Mouse (Mus musculus): ENCODE results near the gene Tox3. TPM values are rescaled to one million over a fixed set of nuclear protein-coding genes. Genes with fewer than 3 reads are reported as not detected.

Tox3 gene
- polyA plus RNA-seq, 1 experiment from 2014 or later: 2.0 TPM

DNA sequence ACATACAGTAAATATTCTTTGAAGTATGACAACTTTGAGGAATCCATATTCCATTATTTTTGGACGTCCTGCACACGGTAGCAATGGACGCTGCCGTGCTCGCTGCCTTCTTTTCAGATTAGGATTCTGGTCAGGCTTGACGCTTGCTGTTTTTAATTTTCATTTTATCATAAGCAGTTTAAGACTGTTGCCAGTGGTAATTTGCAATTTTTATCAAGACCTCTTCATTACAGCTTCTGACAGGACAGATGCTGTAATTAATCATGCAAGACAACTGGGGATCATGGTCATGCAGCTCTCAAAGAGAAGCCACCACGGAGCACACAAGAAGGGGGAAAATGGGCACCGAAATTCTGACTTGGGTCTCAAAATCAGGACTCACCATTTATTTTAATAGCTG, 101.8 kb downstream of the Tox3 start:
- Histone ChIP-seq H3K27ac (ENCODE audit: low read length) (no peak overlapping the region), H3K9ac (ENCODE audit: low read depth, low read length) (no peak overlapping the region), H3K36me3 (ENCODE audit: control insufficient read depth, insufficient read depth, low read length) (no peaks in the 10 kb centered on the region), H3K4me1 (ENCODE audit: control insufficient read depth, insufficient read depth, low read length) (no peaks in the 10 kb centered on the region), H3K9me3 (ENCODE audit: control insufficient read depth, low read length) (no peaks in the 10 kb centered on the region), H3K27me3 (replicated peaks; ENCODE audit: control insufficient read depth, insufficient read depth, low read length) (no peaks in the 10 kb centered on the region), H3K4me2 (ENCODE audit: low read depth, low read length) (no peak overlapping the region), H3K4me3 (ENCODE audit: low read length) (no peak overlapping the region)
- ATAC-seq: no peak
- 82% methylated on average over 8 of the region's 8 CpGs for WGBS

DNA sequence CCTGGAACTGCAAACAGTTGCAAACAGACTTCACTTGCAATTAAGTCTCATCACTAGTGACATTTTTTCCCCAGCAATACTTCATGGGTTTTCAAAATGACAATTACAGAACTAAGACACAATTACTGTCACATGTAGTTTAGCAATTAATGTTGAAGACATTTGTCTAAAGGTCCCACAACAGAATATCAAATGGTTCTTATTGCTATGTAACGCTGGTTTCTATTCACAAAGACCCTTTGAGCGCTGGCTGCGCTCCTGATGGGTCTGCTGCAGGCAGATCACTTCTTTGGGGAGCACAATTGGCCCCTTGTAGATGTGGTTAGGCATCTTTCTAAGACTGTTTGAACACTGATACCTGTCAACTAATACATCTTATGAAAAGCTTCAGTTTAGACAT, 102.3 kb downstream of the Tox3 start:
- H3K27me3 ChIP-seq (replicated peaks; ENCODE audit: control insufficient read depth, insufficient read depth, low read length): no peaks in the 10 kb centered on the region
- H3K36me3 ChIP-seq (ENCODE audit: control insufficient read depth, insufficient read depth, low read length): no peaks in the 10 kb centered on the region
- no peaks in the 10 kb centered on the region for H3K4me1 ChIP-seq (ENCODE audit: control insufficient read depth, insufficient read depth, low read length)
- H3K4me3 ChIP-seq (ENCODE audit: low read length): no peak overlapping the region
- no peak overlapping the region for H3K4me2 ChIP-seq (ENCODE audit: low read depth, low read length)
- 78% methylated on average over 3 of the region's 3 CpGs for WGBS
- no peak overlapping the region for H3K27ac ChIP-seq (ENCODE audit: low read length)
- H3K9ac ChIP-seq (ENCODE audit: low read depth, low read length): no peak overlapping the region
- ATAC-seq: no peak
- no peaks in the 10 kb centered on the region for H3K9me3 ChIP-seq (ENCODE audit: control insufficient read depth, low read length)

DNA sequence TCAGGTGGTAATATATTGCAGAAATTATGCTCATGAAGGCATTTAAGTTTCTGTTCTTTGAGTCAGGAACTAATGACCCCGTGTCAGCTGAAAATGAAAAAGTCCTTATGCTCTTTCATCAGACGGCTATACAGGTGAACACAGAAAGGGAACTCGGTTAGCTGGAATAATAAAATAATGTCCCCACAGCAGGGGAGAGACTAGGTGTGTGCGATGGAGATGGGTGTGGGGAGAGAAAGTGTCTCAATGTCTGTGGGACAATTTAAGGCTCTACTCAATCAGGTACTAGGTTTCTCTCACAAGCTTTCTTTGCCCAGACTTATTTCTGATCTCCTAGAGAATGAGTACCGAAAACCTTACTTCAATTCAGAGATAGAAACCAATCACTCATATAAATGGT, 103.0 kb downstream of the Tox3 start:
- no peak overlapping the region for H3K4me3 ChIP-seq (ENCODE audit: low read length)
- WGBS: 74% methylated on average over 5 of the region's 5 CpGs
- H3K4me1 ChIP-seq (ENCODE audit: control insufficient read depth, insufficient read depth, low read length): no peaks in the 10 kb centered on the region

DNA sequence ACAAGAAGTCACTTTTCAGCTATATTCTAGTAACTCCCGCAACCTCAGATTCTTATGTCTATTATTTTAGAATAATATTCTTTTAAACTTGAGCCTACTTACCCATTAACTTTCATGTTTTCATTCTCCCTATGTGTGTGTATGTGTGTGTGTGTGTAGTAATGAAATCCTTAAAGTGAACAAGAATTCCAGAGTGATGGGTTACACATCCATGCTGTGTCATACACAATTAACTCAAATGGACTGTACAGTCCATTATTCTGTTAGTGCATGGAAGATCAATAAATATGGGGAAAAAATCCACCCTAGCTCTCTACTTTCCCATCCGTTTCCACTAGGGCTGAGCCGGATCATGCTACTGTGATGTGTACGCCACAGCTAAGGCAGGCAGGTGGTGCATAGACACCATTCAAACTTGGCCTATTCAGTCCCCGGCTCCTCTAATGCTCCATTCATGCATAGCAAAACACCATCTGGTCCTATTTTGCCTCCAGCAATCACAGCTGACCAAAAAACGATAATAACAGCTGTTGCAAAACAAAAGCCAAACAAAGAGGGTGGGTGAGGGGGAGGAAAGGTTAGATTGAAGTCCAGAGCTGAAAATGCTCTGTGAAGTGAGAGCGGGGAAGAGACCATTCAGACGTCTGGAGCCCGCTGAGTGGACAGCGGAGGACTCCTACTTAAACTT, 103.5 kb downstream of the Tox3 start:
- WGBS: 66% methylated on average over 10 of the region's 10 CpGs
- H3K4me2 ChIP-seq (ENCODE audit: low read depth, low read length): no peak overlapping the region
- ATAC-seq: no peak; the same call in 1 of the 2 replicates
- H3K9ac ChIP-seq (ENCODE audit: low read depth, low read length): no peak overlapping the region
- no peaks in the 10 kb centered on the region for H3K9me3 ChIP-seq (ENCODE audit: control insufficient read depth, low read length)
- no peaks in the 10 kb centered on the region for H3K36me3 ChIP-seq (ENCODE audit: control insufficient read depth, insufficient read depth, low read length)
- H3K27ac ChIP-seq (ENCODE audit: low read length): no peak overlapping the region
- no peak overlapping the region for H3K4me3 ChIP-seq (ENCODE audit: low read length)
- H3K4me1 ChIP-seq (ENCODE audit: control insufficient read depth, insufficient read depth, low read length): no peaks in the 10 kb centered on the region
- no peaks in the 10 kb centered on the region for H3K27me3 ChIP-seq (replicated peaks; ENCODE audit: control insufficient read depth, insufficient read depth, low read length)

More for the DNA sequence above, 103.0 kb downstream of the Tox3 start:
- Histone ChIP-seq H3K36me3 (ENCODE audit: control insufficient read depth, insufficient read depth, low read length) (no peaks in the 10 kb centered on the region), H3K27me3 (replicated peaks; ENCODE audit: control insufficient read depth, insufficient read depth, low read length) (no peaks in the 10 kb centered on the region), H3K9me3 (ENCODE audit: control insufficient read depth, low read length) (no peaks in the 10 kb centered on the region), H3K9ac (ENCODE audit: low read depth, low read length) (no peak overlapping the region), H3K4me2 (ENCODE audit: low read depth, low read length) (no peak overlapping the region), H3K27ac (ENCODE audit: low read length) (no peak overlapping the region)
- ATAC-seq: no peak

- Histone ChIP-seq H3K9ac (ENCODE audit: low read depth, low read length) (no peak overlapping the region), H3K4me3 (ENCODE audit: low read length) (no peak overlapping the region), H3K9me3 (ENCODE audit: control insufficient read depth, low read length) (no peaks in the 10 kb centered on the region), H3K27ac (ENCODE audit: low read length) (no peak overlapping the region), H3K4me2 (ENCODE audit: low read depth, low read length) (no peak overlapping the region), H3K27me3 (replicated peaks; ENCODE audit: control insufficient read depth, insufficient read depth, low read length) (no peaks in the 10 kb centered on the region), H3K36me3 (ENCODE audit: control insufficient read depth, insufficient read depth, low read length) (no peaks in the 10 kb centered on the region), H3K4me1 (ENCODE audit: control insufficient read depth, insufficient read depth, low read length) (no peaks in the 10 kb centered on the region)
- no peak for ATAC-seq
- WGBS: 90% methylated on average over 5 of the region's 5 CpGs
These were observed 104.2 kb downstream of the Tox3 start for GRCm38 (mm10) chr8:90243957-90244356.

GRCm38 (mm10) chr8:90242351-90242750, 105.8 kb downstream of the Tox3 start:
- Histone ChIP-seq H3K4me1 (ENCODE audit: control insufficient read depth, insufficient read depth, low read length) (no peaks in the 10 kb centered on the region), H3K4me3 (ENCODE audit: low read length) (no peak overlapping the region), H3K27me3 (replicated peaks; ENCODE audit: control insufficient read depth, insufficient read depth, low read length) (no peaks in the 10 kb centered on the region), H3K9me3 (ENCODE audit: control insufficient read depth, low read length) (no peaks in the 10 kb centered on the region), H3K36me3 (ENCODE audit: control insufficient read depth, insufficient read depth, low read length) (no peaks in the 10 kb centered on the region), H3K4me2 (ENCODE audit: low read depth, low read length) (no peak overlapping the region), H3K9ac (ENCODE audit: low read depth, low read length) (no peak overlapping the region), H3K27ac (ENCODE audit: low read length) (no peak overlapping the region)
- 91% methylated on average over 2 of the region's 2 CpGs for WGBS
- no peak for ATAC-seq

GRCm38 (mm10) chr8:90241461-90241860, 106.7 kb downstream of the Tox3 start:
- H3K9me3 ChIP-seq (ENCODE audit: control insufficient read depth, low read length): no peaks in the 10 kb centered on the region
- no peak overlapping the region for H3K4me2 ChIP-seq (ENCODE audit: low read depth, low read length)
- H3K9ac ChIP-seq (ENCODE audit: low read depth, low read length): no peak overlapping the region
- WGBS: 87% methylated on average over 4 of the region's 4 CpGs
- H3K27ac ChIP-seq (ENCODE audit: low read length): no peak overlapping the region
- H3K27me3 ChIP-seq (replicated peaks; ENCODE audit: control insufficient read depth, insufficient read depth, low read length): no peaks in the 10 kb centered on the region
- H3K36me3 ChIP-seq (ENCODE audit: control insufficient read depth, insufficient read depth, low read length): no peaks in the 10 kb centered on the region
- ATAC-seq: no peak
- H3K4me1 ChIP-seq (ENCODE audit: control insufficient read depth, insufficient read depth, low read length): no peaks in the 10 kb centered on the region
- no peak overlapping the region for H3K4me3 ChIP-seq (ENCODE audit: low read length)

DNA sequence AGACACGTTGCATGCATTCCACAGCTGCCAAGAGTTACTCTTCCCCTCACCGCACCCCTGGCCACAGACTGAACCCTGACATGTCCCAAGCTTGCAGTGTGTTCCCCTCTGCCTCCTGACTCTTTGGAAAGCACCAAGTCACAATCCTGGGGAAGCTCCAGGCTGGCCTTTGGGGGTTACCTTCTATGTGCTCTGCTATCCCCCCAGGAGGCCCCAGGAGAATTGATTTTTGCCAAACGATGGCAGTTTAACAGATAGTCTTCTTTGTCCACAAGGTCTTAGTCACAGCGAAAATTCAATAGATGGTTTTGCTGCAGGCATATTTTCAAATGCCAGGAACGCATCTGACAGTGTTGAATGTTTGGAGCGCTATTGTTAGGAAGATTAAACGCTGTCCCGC, 115.6 kb downstream of the Tox3 start:
- H3K9me3 ChIP-seq (ENCODE audit: control insufficient read depth, low read length): no peaks in the 10 kb centered on the region
- no peak for ATAC-seq
- H3K4me3 ChIP-seq (ENCODE audit: low read length): no peak overlapping the region
- H3K27ac ChIP-seq (ENCODE audit: low read length): no peak overlapping the region
- H3K36me3 ChIP-seq (ENCODE audit: control insufficient read depth, insufficient read depth, low read length): no peaks in the 10 kb centered on the region
- 61% methylated on average over 8 of the region's 8 CpGs for WGBS
- H3K27me3 ChIP-seq (replicated peaks; ENCODE audit: control insufficient read depth, insufficient read depth, low read length): no peaks in the 10 kb centered on the region
- H3K4me1 ChIP-seq (ENCODE audit: control insufficient read depth, insufficient read depth, low read length): no peaks in the 10 kb centered on the region
- H3K9ac ChIP-seq (ENCODE audit: low read depth, low read length): no peak overlapping the region
- H3K4me2 ChIP-seq (ENCODE audit: low read depth, low read length): no peak overlapping the region

DNA sequence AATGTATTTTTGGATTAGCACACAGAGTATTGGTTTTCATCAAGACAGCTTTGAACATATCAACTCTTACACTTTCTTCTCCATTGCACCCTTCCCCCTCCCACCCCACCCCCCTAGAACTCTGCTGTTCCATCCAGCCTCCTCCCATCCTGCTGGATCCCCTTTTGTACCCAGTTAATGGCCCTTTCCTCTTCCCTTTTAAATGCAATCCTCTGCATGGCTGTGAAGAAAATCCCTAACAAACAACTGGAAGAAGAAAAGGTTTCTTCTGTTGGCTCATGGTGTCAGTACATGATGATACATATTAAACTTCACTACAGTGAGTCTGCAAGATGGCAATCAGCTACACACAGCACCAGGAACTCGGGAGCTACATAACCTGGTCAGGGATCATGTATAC, 124.0 kb downstream of the Tox3 start:
- Histone ChIP-seq H3K27ac (ENCODE audit: low read length) (no peak overlapping the region), H3K4me3 (ENCODE audit: low read length) (no peak overlapping the region), H3K9me3 (ENCODE audit: control insufficient read depth, low read length) (no peaks in the 10 kb centered on the region), H3K9ac (ENCODE audit: low read depth, low read length) (no peak overlapping the region), H3K4me2 (ENCODE audit: low read depth, low read length) (no peak overlapping the region), H3K36me3 (ENCODE audit: control insufficient read depth, insufficient read depth, low read length) (no peaks in the 10 kb centered on the region), H3K27me3 (replicated peaks; ENCODE audit: control insufficient read depth, insufficient read depth, low read length) (no peaks in the 10 kb centered on the region), H3K4me1 (ENCODE audit: control insufficient read depth, insufficient read depth, low read length) (no peaks in the 10 kb centered on the region)
- 67% methylated on average over 1 of the region's 1 CpGs for WGBS
- no peak for ATAC-seq

Measured in intestine, embryonic 16.5 days (tissue).